Mouse (Mus musculus): ENCODE measurements around the gene Ap1g1.

Gene Ap1g1

DNA sequence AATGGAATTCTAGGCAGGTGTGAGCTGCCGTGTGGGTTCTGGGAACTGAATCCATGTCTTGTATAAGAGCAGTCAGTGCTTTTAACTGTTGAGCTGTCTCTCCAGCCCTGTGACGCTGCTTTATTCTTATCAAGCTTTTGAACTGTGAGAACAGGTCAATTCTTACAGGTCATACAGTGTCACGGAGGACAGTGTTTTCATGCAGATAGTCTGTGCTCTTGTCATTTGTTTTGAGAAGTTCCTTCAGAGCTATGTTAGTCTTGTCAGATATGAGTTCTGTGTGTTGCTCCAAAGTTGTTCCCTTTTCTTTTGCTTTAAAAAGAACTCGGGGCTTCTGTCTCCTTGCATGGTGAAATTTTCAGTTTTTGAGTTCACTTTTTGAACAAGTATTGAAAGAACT is 2.2 kb downstream of the Ap1g1 start:
- no peak for DNase-seq (ENCODE audit: low read depth)

- DNase-seq (ENCODE audit: low read depth), result peak; percentile 35
Observed at GRCm38 (mm10) chr8:109790938-109791337, 12.6 kb downstream of the Ap1g1 start.

DNA sequence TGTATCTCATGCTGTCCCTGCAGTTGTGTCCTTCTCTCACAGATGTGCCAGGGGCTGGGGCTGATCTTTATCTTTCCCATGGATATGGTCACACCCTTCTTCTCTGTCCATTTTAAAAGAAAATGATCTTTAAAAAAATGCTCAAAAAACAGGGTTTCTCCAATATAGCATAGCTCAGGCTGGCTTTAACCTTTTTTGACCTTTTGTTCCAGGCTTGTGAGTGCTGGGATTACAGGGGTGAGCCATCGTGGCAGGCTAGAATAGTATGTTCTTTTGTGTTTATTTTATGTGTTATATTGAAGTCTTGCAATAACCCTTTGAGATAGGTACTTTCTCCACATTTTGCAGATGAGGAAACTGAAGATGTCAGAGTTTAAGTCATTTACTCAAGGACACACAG is 16.8 kb downstream of the Ap1g1 start:
- no peak for DNase-seq (ENCODE audit: low read depth)

DNA sequence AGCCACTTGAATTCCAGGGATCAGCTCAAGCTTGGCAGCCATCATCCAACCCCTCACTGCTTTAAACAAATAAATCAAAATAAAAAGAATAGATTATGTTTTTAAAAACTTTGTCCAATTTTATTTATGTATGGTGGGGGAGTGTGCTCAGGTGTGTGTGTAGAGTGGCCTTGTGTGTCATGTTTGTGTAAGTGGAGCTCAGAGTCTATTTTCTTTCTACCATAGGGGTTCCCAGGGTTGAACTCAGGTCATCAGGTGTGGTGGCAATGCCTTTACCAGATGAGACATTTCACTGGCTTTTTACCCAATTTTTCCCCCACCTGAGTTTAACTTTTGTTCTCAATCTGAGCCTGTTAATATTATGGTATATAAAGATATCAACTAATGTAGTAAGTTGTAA is 20.4 kb downstream of the Ap1g1 start:
- no peak for DNase-seq (ENCODE audit: low read depth)

- no peak for DNase-seq (ENCODE audit: low read depth)
Observed at GRCm38 (mm10) chr8:109799245-109799644, 20.9 kb downstream of the Ap1g1 start.

DNA sequence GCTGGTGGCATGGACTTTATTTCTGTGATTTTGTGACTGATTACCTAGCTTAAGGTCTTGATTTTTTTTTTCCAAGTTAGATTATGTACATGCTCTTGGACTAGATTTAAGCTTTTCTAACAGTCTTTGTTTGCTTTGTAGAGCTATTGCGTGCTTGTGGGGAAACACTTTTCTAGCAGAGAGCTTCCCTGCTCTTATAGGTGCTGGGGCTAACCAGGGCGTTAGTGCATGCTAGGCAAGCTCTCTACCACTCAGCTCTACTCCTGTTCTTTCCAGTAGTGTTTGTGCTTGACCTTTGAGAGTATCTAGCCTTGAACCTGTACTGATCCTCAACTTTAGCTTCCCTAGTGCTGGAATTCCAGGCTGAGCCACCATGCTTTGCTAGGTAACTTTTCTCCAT is 22.0 kb downstream of the Ap1g1 start:
- no peak for DNase-seq (ENCODE audit: low read depth)

GRCm38 (mm10) chr8:109803211-109803610 is 24.9 kb downstream of the Ap1g1 start:
- DNase-seq (ENCODE audit: low read depth), result no peak

GRCm38 (mm10) chr8:109803801-109804200 is 25.4 kb downstream of the Ap1g1 start:
- DNase-seq (ENCODE audit: low read depth), result no peak

DNA sequence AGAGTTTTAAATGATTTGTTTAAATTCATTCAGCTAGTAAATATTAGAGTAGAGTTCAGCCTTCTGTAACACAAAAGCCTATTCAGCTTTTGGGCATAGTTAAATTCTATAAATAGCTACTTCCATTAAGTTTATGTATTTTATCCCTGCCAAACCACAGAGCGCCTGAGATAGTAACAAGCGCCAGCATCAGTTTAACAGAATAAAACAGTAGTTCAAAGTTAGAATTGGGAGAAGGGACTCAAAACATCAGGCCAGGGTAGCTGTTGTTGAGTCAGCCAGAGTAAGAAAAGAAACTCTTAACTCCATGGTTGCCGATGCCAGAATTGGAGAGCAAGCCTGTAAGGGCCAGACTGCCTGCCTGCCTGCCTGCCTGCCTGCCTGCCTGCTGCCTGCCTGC is 28.2 kb downstream of the Ap1g1 start:
- no peak for DNase-seq (ENCODE audit: low read depth)

GRCm38 (mm10) chr8:109807401-109808119 is 29.2 kb downstream of the Ap1g1 start:
- no peak for DNase-seq (ENCODE audit: low read depth)

- no peak for DNase-seq (ENCODE audit: low read depth)
Observed at GRCm38 (mm10) chr8:109808120-109808447, 29.7 kb downstream of the Ap1g1 start.

GRCm38 (mm10) chr8:109810434-109810833 is 32.1 kb downstream of the Ap1g1 start:
- no peak for DNase-seq (ENCODE audit: low read depth)

- DNase-seq (ENCODE audit: low read depth), result no peak
Observed at GRCm38 (mm10) chr8:109815268-109815667, 36.9 kb downstream of the Ap1g1 start.

GRCm38 (mm10) chr8:109817933-109818332 is 39.6 kb downstream of the Ap1g1 start:
- DNase-seq (ENCODE audit: low read depth), result no peak

DNA sequence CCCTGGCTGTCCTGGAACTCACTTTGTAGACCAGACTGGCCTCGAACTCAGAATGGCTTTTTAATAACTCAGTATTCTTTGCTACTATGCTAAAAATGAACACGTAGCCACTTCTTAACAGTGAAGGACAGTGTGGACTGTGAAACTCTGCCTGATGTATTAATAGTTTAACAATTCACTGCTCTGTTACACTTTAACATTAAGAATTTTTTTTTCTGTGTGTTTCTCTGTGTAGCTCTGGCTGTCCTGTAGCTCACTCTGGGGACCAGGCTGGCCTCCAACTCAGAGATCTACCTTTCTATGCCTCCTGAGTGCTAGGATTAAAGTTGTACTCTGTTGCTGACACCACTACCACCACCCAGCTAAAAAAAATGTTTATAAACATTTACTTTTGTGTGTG is 45.2 kb downstream of the Ap1g1 start:
- DNase-seq (ENCODE audit: low read depth), result no peak

DNA sequence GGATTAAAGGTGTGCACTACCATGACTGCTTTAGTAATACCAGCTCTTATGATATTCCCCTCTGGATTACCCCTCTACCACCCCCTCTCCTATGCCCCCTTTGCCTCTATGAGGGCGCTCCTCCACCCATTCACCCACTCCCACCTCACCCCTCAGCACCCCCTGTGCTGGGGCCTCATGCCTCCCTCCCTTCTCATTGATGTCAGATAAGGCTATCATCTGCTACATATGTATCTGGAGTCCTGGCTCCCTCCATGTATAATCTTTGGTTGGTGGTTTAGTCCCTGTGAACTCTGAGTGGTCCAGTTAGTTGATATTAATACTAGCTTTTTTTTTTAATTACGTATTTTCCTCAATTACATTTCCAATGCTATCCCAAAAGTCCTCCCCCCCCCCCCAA is 61.5 kb downstream of the Ap1g1 start:
- DNase-seq (ENCODE audit: low read depth), result no peak

DNA sequence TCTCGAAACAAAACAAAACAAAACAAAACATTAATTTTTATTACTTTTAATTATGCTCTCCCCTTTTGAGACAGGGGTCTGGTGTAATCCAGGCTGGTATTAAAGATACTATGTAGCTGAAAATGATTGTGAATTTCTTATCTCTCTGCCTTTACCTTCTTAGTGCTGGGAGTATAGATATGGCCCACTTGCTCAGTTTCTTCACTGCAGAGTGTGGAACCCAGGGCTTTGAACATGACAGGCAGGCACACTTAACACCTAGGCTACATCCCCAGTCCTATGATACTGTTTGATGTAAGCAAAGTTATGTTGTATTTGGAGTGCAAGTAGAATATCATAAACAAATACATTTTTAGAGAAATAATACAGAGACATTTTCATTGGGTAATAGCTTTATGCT is 64.1 kb downstream of the Ap1g1 start:
- no peak for DNase-seq (ENCODE audit: low read depth)

DNA sequence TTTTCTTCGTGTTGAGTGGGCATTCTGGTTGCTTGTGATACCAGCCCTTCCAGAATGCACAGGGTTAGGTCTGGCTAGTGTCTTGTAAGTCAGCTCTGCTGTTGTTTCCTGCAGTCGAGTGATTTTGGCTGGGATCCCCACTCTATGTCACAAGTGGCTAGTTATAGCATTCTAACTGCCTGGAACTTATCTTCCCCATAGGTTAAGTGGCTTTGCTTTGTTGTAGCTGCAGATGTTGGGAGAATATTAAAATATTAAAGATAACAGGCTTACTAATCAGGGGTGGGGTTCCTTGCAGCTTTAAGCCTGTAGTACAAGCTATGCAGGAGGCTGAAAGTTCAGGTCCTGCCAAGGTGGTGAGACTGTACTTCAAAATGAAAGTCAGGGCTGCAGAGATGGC is 69.5 kb downstream of the Ap1g1 start:
- DNase-seq (ENCODE audit: low read depth), result no peak

DNA sequence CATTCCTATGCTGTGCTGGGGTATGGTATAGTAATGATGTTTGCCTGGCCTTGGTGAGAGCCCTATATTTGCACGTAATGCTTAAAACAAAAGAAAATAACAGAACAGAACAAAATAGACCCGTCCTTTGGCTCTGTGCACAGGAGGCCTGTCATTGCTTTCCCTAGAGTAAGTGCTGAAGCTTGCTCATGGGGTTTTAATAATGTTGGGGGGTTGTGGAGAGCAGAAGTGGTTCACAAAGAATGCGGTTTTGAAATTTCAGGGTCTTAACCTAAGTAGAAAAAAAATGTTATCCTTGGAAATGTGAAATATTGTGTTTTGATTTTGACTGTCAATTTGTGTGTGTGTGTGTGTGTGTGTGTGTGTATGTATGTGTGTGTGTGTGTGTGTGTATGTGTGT is 70.6 kb downstream of the Ap1g1 start:
- DNase-seq (ENCODE audit: low read depth), result no peak

GRCm38 (mm10) chr8:109853423-109853822 is 75.1 kb downstream of the Ap1g1 start:
- peak; percentile 79 for DNase-seq (ENCODE audit: low read depth)

- DNase-seq (ENCODE audit: low read depth), result no peak
Observed at GRCm38 (mm10) chr8:109854522-109854921, 76.2 kb downstream of the Ap1g1 start.

DNA sequence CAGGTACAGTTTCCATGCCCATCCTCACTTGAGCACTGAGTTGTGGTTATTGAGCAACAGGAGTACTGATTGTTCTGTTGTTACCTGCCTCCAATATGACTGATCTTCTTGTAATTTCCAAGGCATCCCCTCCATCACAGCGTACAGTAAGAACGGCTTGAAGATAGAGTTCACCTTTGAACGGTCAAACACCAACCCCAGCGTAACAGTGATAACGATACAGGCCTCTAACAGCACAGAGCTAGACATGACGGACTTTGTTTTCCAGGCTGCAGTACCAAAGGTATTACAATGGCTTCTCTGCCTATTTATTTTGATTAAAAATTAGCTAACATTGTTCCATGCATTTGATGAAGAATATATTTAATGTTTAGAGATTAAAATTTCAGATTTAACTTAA is 77.1 kb downstream of the Ap1g1 start:
- DNase-seq (ENCODE audit: low read depth), result no peak

DNA sequence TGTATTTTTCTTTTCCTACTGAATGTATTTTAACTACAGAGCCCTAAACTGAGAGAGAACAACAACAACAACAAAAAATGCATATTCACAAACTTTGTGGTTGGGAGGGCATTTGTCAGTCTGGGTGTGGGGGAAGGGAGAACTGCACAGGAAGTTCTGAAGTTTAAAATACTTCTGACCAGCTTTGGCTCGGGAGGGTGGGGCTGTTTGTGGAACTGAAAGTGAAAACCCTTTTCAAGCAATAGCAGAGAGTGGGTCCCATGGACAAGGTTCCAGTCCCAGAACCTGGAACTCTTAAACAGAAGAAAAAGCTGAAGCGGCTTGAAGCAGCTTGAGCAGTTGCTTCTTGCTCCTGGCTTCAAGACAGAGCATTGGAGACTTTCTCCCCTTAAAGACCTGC is 85.0 kb downstream of the Ap1g1 start:
- no peak for DNase-seq (ENCODE audit: low read depth)

GRCm38 (mm10) chr8:109864798-109865197 is 86.4 kb downstream of the Ap1g1 start:
- peak; percentile 77 for DNase-seq (ENCODE audit: low read depth)

GRCm38 (mm10) chr8:109865536-109865935 is 87.2 kb downstream of the Ap1g1 start:
- no peak for DNase-seq (ENCODE audit: low read depth)
